Mouse (Mus musculus) olfactory bulb, adult 2 months (tissue): ENCODE measurements around the gene Zfp704. TPM values are rescaled to one million over a fixed set of nuclear protein-coding genes. Genes with fewer than 3 reads are reported as not detected.

Source experiments
- H3K27ac ChIP-seq: fragments of 200-500 bp; 2 replicates; pipeline ENCODE4 v1.5.1; 2012; ENCODE audit warnings: low read depth, low read length; ENCODE audit not compliant: insufficient read depth
- H3K4me1 ChIP-seq: fragments of 200-500 bp; 2 replicates; pipeline ENCODE4 v1.6.1; 2012; ENCODE audit warnings: low read length; ENCODE audit not compliant: control insufficient read depth, insufficient read depth
- H3K4me3 ChIP-seq: fragments of 200-500 bp; 2 replicates; pipeline ENCODE4 v1.5.1; 2012; ENCODE audit warnings: mild to moderate bottlenecking, low read depth, low read length, moderate library complexity; ENCODE audit not compliant: insufficient read depth
- CTCF ChIP-seq: fragments of 200-500 bp; IDR thresholded peaks from 2 replicates; pipeline ENCODE4 v1.5.1; 2012; ENCODE audit warnings: low read depth, mild to moderate bottlenecking, low read length, moderate library complexity; ENCODE audit not compliant: insufficient read depth
- POLR2A ChIP-seq: fragments of 200-500 bp; IDR thresholded peaks from 2 replicates; pipeline ENCODE4 v1.6.1; 2012; ENCODE audit warnings: mild to moderate bottlenecking, low read depth, low read length, moderate library complexity; ENCODE audit not compliant: insufficient read depth
- WGBS: fragments of 180-500 bp; shearing (Covaris S2); methylation state at CpG from one replicate; pipeline ENCODE4 v1.1.7; 2018; 5-methylcytosine and 5-hydroxymethylcytosine counted together
- polyA plus RNA-seq: library from polyadenylated mRNA; stranded (reverse); fragments of >200 nt; gene quantifications from 2 replicates; pipeline ENCODE4 v1.2.4, GENCODE M21; 2012; ENCODE audit warnings: low replicate concordance; ENCODE audit not compliant: missing spikeins, insufficient read depth, insufficient read length

Gene Zfp704
- polyA plus RNA-seq: not detected in 2 replicates

DNA sequence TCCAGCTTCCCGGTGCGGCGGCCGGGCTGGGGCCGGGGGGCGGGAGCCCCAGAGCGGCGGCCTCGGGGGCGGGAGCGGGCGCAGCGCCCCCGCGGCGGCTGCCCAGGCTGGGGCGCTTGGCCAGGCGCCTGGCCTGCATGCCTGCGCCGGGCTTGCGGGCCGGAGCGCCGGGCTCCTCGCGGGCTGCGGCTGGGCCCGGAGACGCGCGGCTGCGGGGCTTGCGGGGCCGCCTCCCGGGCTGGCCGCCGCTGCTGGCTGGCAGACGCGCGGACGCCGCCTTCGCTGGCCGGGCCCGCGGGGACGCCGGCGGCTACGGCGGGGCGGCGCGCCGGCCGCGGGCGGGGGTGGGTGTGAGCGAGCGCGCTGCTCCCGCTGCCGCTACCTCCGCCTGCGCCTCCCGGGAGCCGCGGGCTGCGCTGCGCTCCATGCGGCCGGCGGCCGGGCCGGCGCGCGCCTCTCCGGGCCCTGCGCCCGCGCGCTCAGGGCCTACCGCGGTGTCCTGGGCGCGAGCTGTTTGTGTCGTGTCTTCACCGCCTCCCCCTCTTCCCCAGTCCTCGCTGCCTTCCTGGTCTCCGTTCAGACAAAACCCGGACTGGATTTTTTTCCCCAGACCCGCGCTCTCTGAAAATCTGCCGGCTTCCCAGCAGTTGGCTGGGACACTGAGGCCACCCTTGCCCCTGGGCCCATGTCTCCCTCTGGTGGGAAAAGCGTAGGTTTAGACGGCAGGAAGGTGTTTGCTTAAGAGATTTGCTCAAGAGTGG lies at the start of gene Zfp704:
Zfp704 (minus strand) TSS at position 505 of the 761 bp plus-strand sequence.
- Histone ChIP-seq H3K4me3 (peak within 1 kb of the TSS; percentile 100), H3K27ac (peak within 1 kb of the TSS; percentile 83), H3K4me1 (peaks cover 14% of the 10 kb centered on the region)
- TF ChIP-seq CTCF: peak; percentile 22; the same call in 1 of the 2 replicates
- peak; percentile 50; the same call in 1 of the 2 replicates for TF ChIP-seq POLR2A
- 17% methylated on average over 97 of the region's 97 CpGs for WGBS

- no peak overlapping the region for H3K4me3 ChIP-seq
- H3K27ac ChIP-seq: no peak overlapping the region
- TF ChIP-seq CTCF: no peak
- TF ChIP-seq POLR2A: no peak
- 93% methylated on average over 10 of the region's 10 CpGs for WGBS
- H3K4me1 ChIP-seq: peaks cover 6% of the 10 kb centered on the region
These were observed 23.4 kb upstream of the Zfp704 start for GRCm38 (mm10) chr3:9633036-9634005.

- H3K27ac ChIP-seq: no peak overlapping the region
- H3K4me1 ChIP-seq: peaks cover 6% of the 10 kb centered on the region
- H3K4me3 ChIP-seq: no peak overlapping the region
- TF ChIP-seq CTCF (no peak), POLR2A (no peak)
- 4% methylated on average over 17 of the region's 17 CpGs for WGBS
These were observed 20.1 kb upstream of the Zfp704 start for GRCm38 (mm10) chr3:9629951-9630350.

GRCm38 (mm10) chr3:9628041-9628440 lies 18.2 kb upstream of the Zfp704 start:
- no peak overlapping the region for H3K27ac ChIP-seq
- H3K4me3 ChIP-seq: no peak overlapping the region
- H3K4me1 ChIP-seq: peaks cover 6% of the 10 kb centered on the region
- WGBS: 83% methylated on average over 4 of the region's 4 CpGs
- TF ChIP-seq CTCF: no peak
- TF ChIP-seq POLR2A: no peak

DNA sequence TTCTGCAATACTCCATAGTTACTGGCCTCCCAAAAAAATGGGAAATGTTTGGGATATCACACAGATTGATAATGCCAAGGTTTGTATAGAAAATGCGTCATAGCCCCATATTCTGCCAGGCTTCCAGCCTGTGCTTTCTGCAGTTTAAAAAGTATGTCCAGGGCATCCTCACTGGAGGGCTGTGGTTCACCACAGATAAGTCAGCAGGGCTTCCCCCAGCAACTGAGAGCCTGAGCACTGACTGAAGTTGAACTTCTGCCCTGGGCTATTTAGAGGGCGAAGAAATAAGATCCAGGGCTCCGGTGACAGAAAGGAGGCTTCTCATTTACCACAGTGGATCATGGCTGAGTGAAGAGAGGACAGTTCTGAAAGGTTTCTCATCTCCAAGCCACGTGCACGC lies 16.3 kb upstream of the Zfp704 start:
- 90% methylated on average over 5 of the region's 5 CpGs for WGBS
- TF ChIP-seq POLR2A (no peak), CTCF (no peak)
- Histone ChIP-seq H3K4me1 (peaks cover 6% of the 10 kb centered on the region), H3K27ac (no peak overlapping the region), H3K4me3 (no peak overlapping the region)

DNA sequence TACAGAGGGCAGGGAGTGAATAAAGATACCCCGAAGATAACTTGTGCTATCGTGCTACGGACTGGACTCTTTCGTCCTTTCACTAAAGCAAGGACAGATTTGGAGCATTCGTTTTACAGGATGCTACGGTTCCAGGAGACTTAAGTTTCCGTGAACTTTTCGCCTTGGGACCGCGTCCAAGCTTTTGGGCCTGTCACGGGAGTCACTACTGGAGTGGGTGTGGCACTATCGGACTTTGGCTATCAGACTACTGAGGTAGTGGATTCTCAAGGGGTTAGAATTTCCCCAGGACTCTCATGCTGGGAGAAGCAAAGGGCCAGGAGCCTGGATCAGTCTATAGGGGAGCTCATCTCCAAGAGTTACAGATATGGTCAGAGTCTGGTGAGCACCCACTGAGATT lies 10.7 kb upstream of the Zfp704 start:
- WGBS: 97% methylated on average over 12 of the region's 12 CpGs
- no peak for TF ChIP-seq POLR2A
- no peak for TF ChIP-seq CTCF
- no peak overlapping the region for H3K27ac ChIP-seq

DNA sequence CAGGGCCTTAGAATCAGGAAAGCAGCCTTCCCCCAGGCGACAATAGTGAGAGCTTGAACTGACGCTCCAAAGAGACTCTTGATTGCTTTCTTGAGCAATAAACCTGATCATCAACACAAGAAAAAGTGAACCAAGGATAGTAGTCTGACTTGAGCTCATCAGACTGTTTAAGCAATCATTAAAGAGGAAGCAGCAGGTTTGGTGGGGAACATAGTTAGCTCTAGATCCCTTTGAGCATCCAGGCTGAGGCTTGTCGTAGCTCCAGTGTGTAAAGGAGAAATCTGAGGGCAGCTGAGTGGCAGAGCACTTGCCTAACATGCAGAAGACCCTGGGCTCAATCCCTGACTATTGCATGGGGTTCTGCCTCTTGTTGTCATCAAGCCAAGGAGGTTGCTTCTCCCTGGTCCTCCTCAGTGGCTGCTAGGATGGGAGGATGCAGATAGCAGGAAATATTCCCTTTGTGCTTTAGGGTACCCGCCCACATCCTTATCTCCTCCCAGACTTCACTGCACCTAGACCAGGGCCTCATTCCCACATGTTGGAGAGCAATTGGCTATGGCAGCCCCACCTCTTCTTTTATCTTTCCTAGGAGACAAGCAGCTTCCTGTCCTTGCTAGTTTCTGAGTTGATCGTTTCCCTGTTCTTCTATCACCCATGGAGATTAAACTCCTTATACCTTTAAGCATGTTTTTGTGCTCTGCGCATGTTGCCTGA lies 9.8 kb upstream of the Zfp704 start:
- H3K27ac ChIP-seq: no peak overlapping the region
- 93% methylated on average over 6 of the region's 6 CpGs for WGBS
- no peaks in the 10 kb centered on the region for H3K4me1 ChIP-seq
- no peak overlapping the region for H3K4me3 ChIP-seq
- TF ChIP-seq CTCF (no peak), POLR2A (no peak)

More for the DNA sequence above, 10.7 kb upstream of the Zfp704 start:
- Histone ChIP-seq H3K4me1 (no peaks in the 10 kb centered on the region), H3K4me3 (no peak overlapping the region)

GRCm38 (mm10) chr3:9617101-9617500 lies 7.2 kb upstream of the Zfp704 start:
- Histone ChIP-seq H3K4me3 (no peak overlapping the region), H3K4me1 (no peaks in the 10 kb centered on the region), H3K27ac (no peak overlapping the region)
- TF ChIP-seq CTCF: no peak
- no peak for TF ChIP-seq POLR2A
- 80% methylated on average over 9 of the region's 9 CpGs for WGBS
